Mouse (Mus musculus): Measurements from ENCODE around the gene Dedd. TPM values are rescaled to one million over a fixed set of nuclear protein-coding genes. Genes with fewer than 3 reads are reported as not detected.
"Not testable (repeated sequence)": the region's sequence is repeated elsewhere in the genome, so short reads cannot be mapped to it uniquely, and the experiment has no call there.

Gene Dedd
- 33.7 and 36.1 TPM in 2 replicates for total RNA-seq (2021)
- long read RNA-seq, experiment 1, transcript Dedd-204 (6 exons, 2,563 nt) = minor isoform, 12 of 50 reads
- long read RNA-seq, experiment 1, transcript Dedd-201 (5 exons, 1,618 nt) = major isoform, 17 of 50 reads
- long read RNA-seq, experiment 1, transcript Dedd-206 (5 exons, 849 nt) = minor isoform, 7 of 50 reads
- long read RNA-seq, experiment 1, partial matches to known transcripts = 2 of 50 reads
- long read RNA-seq, experiment 1, other reads (novel, unspliced or antisense) = 12 of 50 reads
- long read RNA-seq, experiment 2, transcript Dedd-204 (6 exons, 2,563 nt) = minor isoform, 12 of 33 reads
- long read RNA-seq, experiment 2, transcript Dedd-201 (5 exons, 1,618 nt) = major isoform, 13 of 33 reads
- long read RNA-seq, experiment 2, partial matches to known transcripts = 0 of 33 reads
- long read RNA-seq, experiment 2, other reads (novel, unspliced or antisense) = 7 of 33 reads

DNA sequence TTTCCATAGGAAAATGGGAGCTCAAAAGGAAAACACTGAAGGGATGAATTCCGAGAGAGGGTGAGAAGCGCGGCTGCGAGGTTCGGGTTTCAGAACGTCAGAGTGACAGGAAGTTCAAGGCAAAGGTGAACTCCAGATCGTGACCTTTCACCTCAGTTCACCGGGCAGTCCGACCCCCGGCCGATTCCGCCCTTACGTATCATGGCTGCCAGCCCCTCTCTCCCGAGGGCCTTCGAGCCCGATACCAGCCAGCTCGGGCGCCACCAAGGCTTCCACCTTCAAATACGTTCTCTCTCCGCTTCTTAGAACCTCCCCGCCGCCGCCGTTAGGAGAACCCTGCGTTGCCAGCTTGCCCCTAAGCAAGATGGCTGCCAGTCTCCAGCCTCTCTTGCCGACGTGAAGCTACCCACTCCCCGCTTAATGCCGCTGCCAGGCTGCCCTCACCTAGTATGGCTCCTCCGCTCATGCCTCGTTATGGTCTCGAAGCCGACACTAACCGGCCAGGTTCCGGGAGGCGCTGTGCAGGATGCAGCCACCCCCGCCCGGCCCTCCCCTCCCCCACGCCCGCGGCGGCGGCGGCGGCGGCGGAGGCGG is at the start of gene Dedd:
Gene Dedd, plus strand, starts transcription at position 307 of the 594 bp plus-strand sequence.
- peak; percentile 94 for DNase-seq

DNA sequence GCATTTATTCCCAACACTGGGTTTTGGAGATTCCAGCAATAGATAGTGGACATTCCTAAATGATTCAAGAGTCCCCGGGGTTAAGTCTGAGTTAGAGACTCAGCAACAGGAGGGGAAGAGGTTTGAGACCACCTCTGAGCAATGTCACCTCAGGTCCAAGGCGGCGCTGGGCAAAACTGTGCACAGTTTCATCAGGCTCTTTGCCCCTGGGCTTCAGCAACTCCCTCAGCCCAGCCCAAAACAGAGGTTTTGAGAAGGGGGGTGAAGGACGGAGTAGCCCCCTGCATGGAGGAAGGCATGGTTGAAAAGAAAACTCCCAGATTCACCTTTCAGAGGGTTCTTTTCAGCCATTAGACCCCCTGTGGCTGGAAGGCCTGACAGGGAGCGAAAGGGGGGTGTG is 49.2 kb upstream of the Dedd start:
- DNase-seq = no peak

GRCm38 (mm10) chr1:171280250-171280915 is 48.6 kb upstream of the Dedd start:
- DNase-seq = peak; percentile 55

DNA sequence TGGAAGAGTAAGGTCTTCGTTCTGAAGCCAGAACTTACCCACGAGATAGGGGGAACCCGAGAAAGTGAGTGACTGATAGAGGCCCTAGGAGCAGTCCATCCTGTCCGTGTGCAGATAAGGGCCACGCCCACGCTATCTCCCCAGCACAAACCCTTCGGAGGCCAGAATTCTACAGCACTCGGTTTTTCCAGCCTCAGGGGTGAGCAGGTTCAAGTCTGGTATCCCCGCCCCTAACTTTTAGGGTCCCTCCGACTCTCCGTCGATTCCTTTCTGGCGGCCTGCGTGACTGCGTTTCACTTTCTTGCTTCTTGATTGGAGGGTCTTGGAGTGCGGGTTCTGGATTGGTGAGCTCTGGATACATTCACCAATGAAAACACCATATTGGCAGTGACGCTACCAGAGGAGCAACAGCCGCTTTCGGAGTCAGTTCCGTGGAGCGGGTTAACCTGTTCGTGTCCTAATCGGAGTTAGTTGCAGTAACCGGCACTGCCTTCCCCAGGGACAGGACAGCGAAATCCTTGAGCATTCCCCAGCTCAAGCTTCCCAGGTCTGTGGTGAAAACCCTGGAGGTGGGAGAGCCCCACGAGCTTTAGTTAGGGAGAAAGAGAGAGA is 47.9 kb upstream of the Dedd start, which contains the start of gene Ppox:
Gene Ppox, minus strand, starts transcription at position 271 of the 612 bp plus-strand sequence.
- peak; percentile 94 for DNase-seq

GRCm38 (mm10) chr1:171281528-171281923 is 47.4 kb upstream of the Dedd start:
- DNase-seq = peak; percentile 92

GRCm38 (mm10) chr1:171282086-171282805 is 46.7 kb upstream of the Dedd start:
- DNase-seq = no peak

GRCm38 (mm10) chr1:171283188-171284160 is 45.5 kb upstream of the Dedd start:
- DNase-seq = no peak

- no peak for DNase-seq
Measured at GRCm38 (mm10) chr1:171284491-171284890, 44.5 kb upstream of the Dedd start.

DNA sequence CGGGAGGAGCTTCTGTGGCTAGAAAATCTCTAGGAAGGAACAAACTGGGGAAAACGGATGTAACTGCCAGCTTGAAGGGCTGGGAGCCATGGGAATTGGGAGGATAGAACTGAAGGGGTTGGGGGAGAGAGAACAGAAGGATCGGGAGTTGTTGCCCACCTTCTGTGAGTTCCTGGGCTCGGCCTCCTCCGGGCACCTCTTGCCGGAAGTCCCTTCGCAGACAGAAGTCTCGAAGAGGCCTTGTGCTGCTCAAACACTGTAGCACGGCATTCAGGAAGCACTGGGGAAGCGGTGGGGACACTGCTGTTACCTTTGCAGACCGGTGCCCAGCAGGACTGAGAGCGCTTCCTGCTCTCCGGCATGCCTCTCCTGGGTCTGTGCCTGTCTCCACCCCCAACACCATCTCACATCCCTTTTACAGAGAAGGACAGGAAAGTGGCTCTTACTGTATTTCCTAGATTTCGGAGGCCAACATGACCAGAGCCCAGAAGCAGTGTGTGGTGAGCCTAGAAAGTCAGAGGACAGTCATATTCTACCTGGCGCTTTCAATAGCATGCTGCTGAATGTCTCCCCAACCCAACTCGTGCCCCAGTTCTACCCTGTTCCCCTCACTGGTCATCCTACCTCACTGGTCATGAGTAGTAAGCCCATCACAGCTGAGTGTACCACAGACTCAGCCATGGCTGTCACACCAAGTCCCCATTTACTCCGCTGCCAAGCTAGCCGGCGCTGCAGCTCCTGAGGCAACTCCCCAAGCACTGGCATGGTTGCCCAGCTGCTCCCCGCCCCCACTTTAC is 43.7 kb upstream of the Dedd start:
- DNase-seq = no peak

- DNase-seq = no peak
Measured at GRCm38 (mm10) chr1:171286517-171286916, 42.4 kb upstream of the Dedd start.

DNA sequence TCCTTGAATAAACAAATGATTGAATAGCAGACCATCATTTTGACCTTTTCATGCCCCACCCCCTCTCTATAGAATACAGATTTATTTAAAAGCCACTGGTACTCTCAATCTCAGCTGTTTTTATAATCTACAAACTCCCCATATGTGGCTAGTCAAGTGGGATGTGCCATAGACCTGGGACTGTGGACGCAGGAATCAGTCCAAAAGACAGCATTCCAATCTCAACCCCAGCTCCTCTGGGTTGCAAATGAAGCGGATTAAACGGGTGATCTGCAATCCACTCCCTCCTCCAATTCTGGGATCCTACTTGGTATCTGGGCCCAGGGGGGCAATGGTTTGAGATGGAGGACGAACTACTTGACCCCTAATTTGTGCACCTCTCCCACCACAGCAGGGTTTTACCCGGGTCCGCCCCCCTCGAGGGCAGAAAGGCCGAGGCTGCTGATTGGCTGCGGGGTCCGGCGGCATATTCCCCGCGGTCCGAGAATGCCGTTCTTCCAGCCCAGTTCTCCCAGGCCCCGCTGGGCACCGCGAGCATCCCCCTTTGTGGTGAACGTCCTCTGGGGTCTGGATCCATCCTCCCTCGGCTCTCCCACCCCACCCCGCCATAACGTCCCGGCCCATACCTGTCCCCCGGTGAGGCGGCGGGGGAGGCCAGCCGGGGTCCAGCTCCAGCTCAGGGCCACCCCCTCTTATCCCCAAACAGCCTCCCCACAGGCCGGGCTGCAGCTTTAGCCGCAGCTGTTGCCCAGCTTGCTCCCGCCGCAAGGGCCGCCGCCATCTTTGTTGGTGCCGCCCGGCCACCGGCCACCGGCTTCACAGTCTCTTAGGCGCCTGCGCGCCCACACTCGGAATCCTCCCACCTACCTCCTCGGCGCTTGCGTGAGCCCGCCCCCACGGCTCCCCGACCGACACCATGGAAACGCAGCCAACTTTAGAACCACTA is 41.5 kb upstream of the Dedd start, which contains the start of gene Usp21:
Gene Usp21, minus strand, starts transcription at position 856 of the 946 bp plus-strand sequence.
- DNase-seq = peak; percentile 98

DNA sequence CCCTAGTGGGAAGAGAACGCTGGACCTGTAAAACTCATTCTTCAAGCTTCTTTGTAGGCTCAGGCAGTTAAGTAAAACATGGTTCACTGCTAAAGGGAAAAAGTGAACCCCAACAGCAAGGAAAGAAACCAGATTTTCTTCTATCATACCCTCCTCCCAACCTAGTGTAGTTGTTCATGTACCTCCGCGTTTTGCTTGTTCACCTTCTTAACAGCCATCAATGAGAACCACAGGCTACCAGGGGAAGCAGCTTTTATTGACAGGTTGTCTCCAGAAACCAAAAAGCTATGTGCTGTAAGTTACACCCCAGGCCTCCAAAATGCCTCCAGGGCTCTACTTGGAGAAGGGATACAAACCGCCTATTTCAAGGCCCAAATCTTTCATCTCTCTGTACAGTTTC is 40.6 kb upstream of the Dedd start:
- DNase-seq = no peak

DNA sequence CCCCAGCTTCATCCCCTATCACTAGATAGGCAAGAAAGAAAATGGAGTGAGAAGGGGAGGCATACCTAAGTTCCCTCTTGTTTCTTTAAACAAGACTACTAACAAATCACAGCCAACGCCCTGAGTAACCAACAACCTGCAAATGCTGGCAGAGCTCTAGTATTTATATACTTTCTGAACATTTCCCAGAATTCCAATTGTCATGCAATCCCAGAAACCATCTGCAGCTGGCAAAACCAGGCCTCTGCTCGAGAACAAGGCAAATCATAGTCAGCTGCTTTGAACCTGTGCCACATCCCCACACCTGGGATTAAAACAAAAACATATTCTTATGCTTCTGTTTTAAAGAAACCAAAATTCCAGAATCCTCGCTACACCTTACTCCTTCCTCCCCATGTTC is 35.6 kb upstream of the Dedd start:
- no peak for DNase-seq

- DNase-seq = peak; percentile 49
Measured at GRCm38 (mm10) chr1:171293906-171294297, 35.0 kb upstream of the Dedd start.

GRCm38 (mm10) chr1:171294298-171295062 is 34.5 kb upstream of the Dedd start, which contains the start of gene Ufc1:
TSS of gene Ufc1 (minus strand) at chr1:171295024.
- peak; percentile 90 for DNase-seq

DNA sequence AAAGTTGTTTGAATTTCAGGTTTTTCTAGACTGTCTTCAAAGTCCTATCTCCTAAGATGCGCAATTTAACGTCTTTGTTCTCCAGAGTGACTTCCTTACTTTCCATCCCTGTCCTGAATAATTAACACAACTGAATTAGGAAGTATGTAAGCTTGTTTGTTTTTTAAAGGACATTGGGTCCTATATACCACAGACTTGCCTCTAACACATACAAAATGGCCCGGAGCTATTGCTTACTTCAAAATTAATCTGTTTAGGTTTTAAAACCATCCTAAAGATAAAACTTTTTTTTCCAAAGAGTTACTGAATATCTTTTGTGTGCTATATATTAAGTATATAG is 33.9 kb upstream of the Dedd start:
- no peak for DNase-seq

DNA sequence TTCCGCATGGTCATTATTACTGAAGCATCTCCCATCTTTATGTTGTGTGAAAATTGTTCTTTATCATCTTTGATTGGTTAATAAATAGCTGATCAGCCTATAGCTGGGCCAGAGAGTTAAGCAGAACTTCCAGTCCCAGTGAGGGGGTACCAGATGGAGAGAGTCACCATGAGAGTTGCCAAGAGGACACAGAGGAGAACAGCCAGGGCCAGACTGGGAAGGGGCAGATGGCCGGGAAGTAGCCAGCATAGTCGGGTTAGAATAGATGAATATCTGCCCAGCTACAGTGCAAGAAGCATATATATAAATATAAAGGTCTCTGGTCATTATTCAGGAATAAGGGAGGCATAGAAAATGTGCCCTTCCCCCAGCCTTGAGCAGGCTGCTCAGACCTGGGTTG is 30.7 kb upstream of the Dedd start:
- DNase-seq = no peak

DNA sequence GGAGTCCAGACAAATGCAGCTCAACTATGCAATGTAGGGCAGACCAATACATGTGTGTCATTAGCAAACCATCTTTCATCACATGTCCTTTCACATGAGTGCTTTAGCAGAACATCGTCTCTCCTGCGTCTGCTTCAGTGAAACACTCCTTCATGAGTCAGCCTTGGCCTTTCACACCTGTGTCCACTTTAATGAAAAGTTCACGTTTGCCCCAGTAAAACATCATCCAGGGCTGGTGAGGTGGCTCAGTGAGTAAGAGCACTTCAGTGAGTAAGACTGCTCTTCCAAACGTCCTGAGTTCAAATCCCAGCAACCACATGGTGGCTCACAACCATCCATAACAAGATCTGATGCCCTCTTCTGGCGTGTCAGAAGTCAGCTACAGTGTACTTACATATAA is 22.8 kb upstream of the Dedd start:
- not testable (repeated sequence) for DNase-seq

All from adrenal gland, postnatal 14 days (tissue).